Mouse (Mus musculus) limb, embryonic 11.5 days (tissue): ENCODE measurements around the gene Syndig1. TPM values are rescaled to one million over a fixed set of nuclear protein-coding genes. Genes with fewer than 3 reads are reported as not detected.
A peak's percentile ranks its signal among the peaks of the same experiment; 100 is the strongest.

ENCODE experiments used
- ATAC-seq: fragments of 200-750 bp; cut with Nextera tagmentation; 2 replicates; pipeline ENCODE4 v1.8.0; 2017; ENCODE audit warnings: low read depth; ENCODE audit not compliant: insufficient number of reproducible peaks, low FRiP score, low TSS enrichment
- DNase-seq: peaks from one replicate; pipeline ENCODE4 v3.0.0-alpha.2; 2015; ENCODE audit warnings: low spot score
- H3K27ac ChIP-seq: fragments of 300-500 bp; sonication (generic); replicated peaks from 2 replicates; pipeline ENCODE4 v1.5.1; 2014; ENCODE audit warnings: low read depth, mild to moderate bottlenecking, low read length
- H3K27me3 ChIP-seq: fragments of 300-500 bp; sonication (generic); 2 replicates; pipeline ENCODE4 v1.6.1; 2014; ENCODE audit warnings: mild to moderate bottlenecking, low read length, mixed read lengths; ENCODE audit not compliant: control insufficient read depth, insufficient read depth
- H3K36me3 ChIP-seq: fragments of 300-500 bp; sonication (generic); 2 replicates; pipeline ENCODE4 v1.6.1; 2014; ENCODE audit warnings: mild to moderate bottlenecking, low read length, moderate library complexity, mixed read lengths; ENCODE audit not compliant: control insufficient read depth, insufficient read depth
- H3K4me1 ChIP-seq: fragments of 300-500 bp; sonication (generic); 2 replicates; pipeline ENCODE4 v1.6.1; 2014; ENCODE audit warnings: low read length, mixed read lengths; ENCODE audit not compliant: control insufficient read depth, insufficient read depth
- H3K4me2 ChIP-seq: fragments of 300-500 bp; sonication (generic); 2 replicates; pipeline ENCODE4 v1.6.1; 2014; ENCODE audit warnings: low read depth, mild to moderate bottlenecking, moderate library complexity; ENCODE audit not compliant: severe bottlenecking
- H3K4me3 ChIP-seq: fragments of 300-500 bp; sonication (generic); 2 replicates; pipeline ENCODE4 v1.5.1; 2014; ENCODE audit warnings: low read depth, low read length
- H3K9ac ChIP-seq: fragments of 300-500 bp; sonication (generic); 2 replicates; pipeline ENCODE4 v1.6.1; 2014; ENCODE audit warnings: mild to moderate bottlenecking, low read length
- H3K9me3 ChIP-seq: fragments of 300-500 bp; sonication (generic); 2 replicates; pipeline ENCODE4 v1.6.1; 2016; ENCODE audit warnings: low read length; ENCODE audit not compliant: control insufficient read depth
- WGBS: fragments of 180-500 bp; shearing (Covaris S2); extraction: QIAGEN DNeasy Blood & Tissue Kit; methylation state at CpG from one replicate; pipeline ENCODE4 v1.1.7; 2014; 5-methylcytosine and 5-hydroxymethylcytosine counted together
- polyA plus RNA-seq: library from polyadenylated mRNA; unstranded; fragments of >200 nt; fragmentation: Nextera tagmentation; extraction: Ambion mirVana; gene quantifications from 2 replicates; pipeline ENCODE4 v1.2.1, GENCODE M21; 2014

The Syndig1 gene
- polyA plus RNA-seq, 1 experiment from 2014 or later, result 1.4 TPM

DNA sequence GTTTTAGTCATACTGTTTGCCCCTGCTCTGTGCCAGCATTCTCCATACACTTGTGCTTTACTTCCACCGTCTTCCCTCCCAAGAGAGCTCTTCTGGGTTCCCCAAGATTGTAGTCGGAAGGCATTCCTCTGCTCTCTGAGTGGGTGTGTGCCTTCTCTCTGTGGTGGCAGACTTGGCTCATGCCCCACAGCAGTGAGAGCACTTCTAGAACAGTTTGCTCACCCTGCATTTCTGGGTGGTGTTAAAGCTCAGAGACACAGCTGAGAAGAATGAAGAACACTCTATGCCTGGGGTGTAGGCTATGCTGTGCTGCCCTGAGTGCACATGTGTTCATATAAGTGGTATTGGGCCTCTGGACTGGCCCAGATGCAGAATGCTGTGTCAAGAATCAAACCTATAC, 15.6 kb downstream of the Syndig1 start:
- DNase-seq, result no peak
- WGBS, result 83% methylated on average over 2 of the region's 2 CpGs
- no peaks in the 10 kb centered on the region for H3K4me1 ChIP-seq

GRCm38 (mm10) chr2:149848778-149849177, 19.8 kb downstream of the Syndig1 start:
- Histone ChIP-seq H3K9ac (no peak overlapping the region), H3K4me1 (no peaks in the 10 kb centered on the region), H3K4me2 (no peak overlapping the region), H3K4me3 (no peak overlapping the region), H3K36me3 (no peaks in the 10 kb centered on the region), H3K27me3 (no peaks in the 10 kb centered on the region), H3K27ac (no peak overlapping the region), H3K9me3 (no peaks in the 10 kb centered on the region)
- no peak for ATAC-seq
- no peak for DNase-seq
- 67% methylated on average over 4 of the region's 4 CpGs for WGBS

More for the DNA sequence above, 15.6 kb downstream of the Syndig1 start:
- no peak overlapping the region for H3K9ac ChIP-seq
- no peak overlapping the region for H3K27ac ChIP-seq
- H3K4me2 ChIP-seq, result no peak overlapping the region
- H3K27me3 ChIP-seq, result no peaks in the 10 kb centered on the region
- H3K4me3 ChIP-seq, result no peak overlapping the region
- no peaks in the 10 kb centered on the region for H3K9me3 ChIP-seq
- no peaks in the 10 kb centered on the region for H3K36me3 ChIP-seq
- no peak for ATAC-seq

DNA sequence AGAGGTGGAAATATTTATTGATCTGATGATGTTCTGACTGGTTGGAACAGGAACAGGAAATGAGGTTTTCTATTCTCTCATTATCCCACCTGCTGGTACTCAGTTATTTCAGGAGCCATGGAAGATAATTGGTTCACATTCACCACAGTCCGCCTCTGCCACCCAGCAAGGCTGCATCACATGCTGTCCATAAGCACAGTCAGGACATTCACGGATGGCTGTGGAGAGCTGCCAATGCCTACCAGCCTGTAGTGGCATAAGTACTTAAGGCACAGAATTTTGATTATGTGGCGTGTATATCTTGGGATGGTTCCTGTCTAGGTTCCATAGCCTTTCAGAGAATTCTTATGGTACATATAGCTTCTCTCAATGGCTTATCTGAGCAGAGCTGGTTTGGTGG, 32.0 kb downstream of the Syndig1 start:
- WGBS, result 92% methylated on average over 3 of the region's 3 CpGs
- no peaks in the 10 kb centered on the region for H3K27me3 ChIP-seq
- H3K4me3 ChIP-seq, result no peak overlapping the region
- ATAC-seq, result no peak
- H3K9me3 ChIP-seq, result no peaks in the 10 kb centered on the region
- peak; percentile 9 for DNase-seq
- H3K4me2 ChIP-seq, result no peak overlapping the region
- no peak overlapping the region for H3K27ac ChIP-seq
- H3K36me3 ChIP-seq, result no peaks in the 10 kb centered on the region
- H3K4me1 ChIP-seq, result no peaks in the 10 kb centered on the region
- H3K9ac ChIP-seq, result no peak overlapping the region

- Histone ChIP-seq H3K9me3 (no peaks in the 10 kb centered on the region), H3K4me2 (no peak overlapping the region), H3K4me3 (no peak overlapping the region)
These were observed 37.0 kb downstream of the Syndig1 start for GRCm38 (mm10) chr2:149865914-149866435.

DNA sequence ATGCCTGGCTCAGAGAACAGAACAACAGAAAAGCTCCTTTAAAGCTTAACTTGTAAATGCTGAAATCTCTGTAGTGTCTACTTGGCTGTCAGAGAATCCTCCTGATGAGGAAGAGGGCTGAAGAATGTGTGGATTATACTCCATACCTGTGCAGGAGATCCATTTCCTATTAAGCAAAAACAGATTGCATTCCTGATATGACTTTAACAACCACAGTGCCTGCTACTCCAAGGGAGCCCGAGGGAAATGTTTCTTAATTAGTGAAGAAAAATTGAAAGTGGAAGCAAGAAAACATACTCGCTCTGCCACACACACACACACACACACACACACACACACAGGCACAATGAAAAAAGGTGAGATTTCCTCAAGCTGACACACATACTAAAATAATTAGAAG, 41.5 kb downstream of the Syndig1 start:
- Histone ChIP-seq H3K4me3 (no peak overlapping the region), H3K4me2 (no peak overlapping the region), H3K27me3 (no peaks in the 10 kb centered on the region), H3K9ac (no peak overlapping the region), H3K27ac (no peak overlapping the region), H3K9me3 (no peaks in the 10 kb centered on the region), H3K36me3 (no peaks in the 10 kb centered on the region), H3K4me1 (no peaks in the 10 kb centered on the region)
- WGBS, result 48% methylated on average over 2 of the region's 2 CpGs
- ATAC-seq, result no peak
- DNase-seq, result no peak

More at GRCm38 (mm10) chr2:149865914-149866435, 37.0 kb downstream of the Syndig1 start:
- Histone ChIP-seq H3K4me1 (no peaks in the 10 kb centered on the region), H3K27me3 (no peaks in the 10 kb centered on the region), H3K9ac (no peak overlapping the region), H3K36me3 (no peaks in the 10 kb centered on the region), H3K27ac (no peak overlapping the region)
- ATAC-seq (no peak), DNase-seq (no peak)
- WGBS, result 90% methylated on average over 5 of the region's 5 CpGs

DNA sequence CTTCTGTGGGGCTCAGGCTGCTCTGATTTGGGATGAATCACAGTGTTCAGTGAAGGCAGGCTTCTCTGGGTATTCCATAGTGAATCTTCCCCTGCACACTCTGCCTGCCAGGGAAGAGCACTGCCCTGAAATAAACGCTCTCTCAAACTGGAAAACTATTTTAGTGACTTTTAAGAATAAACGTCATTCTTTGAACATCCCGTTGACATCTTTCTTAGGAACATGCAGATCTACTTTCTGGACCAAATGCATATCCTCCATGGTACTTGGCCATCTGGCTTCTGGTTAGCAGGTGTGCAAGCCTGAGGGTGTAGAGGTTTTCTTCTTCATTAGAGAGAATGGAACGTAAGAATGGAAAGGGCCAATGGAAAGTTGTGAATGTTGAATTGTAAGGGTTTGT, 43.5 kb downstream of the Syndig1 start:
- Histone ChIP-seq H3K4me2 (no peak overlapping the region), H3K27ac (no peak overlapping the region), H3K9ac (no peak overlapping the region), H3K9me3 (no peaks in the 10 kb centered on the region), H3K4me1 (no peaks in the 10 kb centered on the region), H3K4me3 (no peak overlapping the region), H3K36me3 (no peaks in the 10 kb centered on the region), H3K27me3 (no peaks in the 10 kb centered on the region)
- 88% methylated on average over 4 of the region's 4 CpGs for WGBS
- DNase-seq (peak; percentile 3), ATAC-seq (no peak)

GRCm38 (mm10) chr2:149873346-149873745, 44.3 kb downstream of the Syndig1 start:
- Histone ChIP-seq H3K36me3 (no peaks in the 10 kb centered on the region), H3K4me1 (no peaks in the 10 kb centered on the region), H3K27me3 (no peaks in the 10 kb centered on the region), H3K9ac (no peak overlapping the region), H3K9me3 (no peaks in the 10 kb centered on the region), H3K4me2 (no peak overlapping the region), H3K27ac (no peak overlapping the region), H3K4me3 (no peak overlapping the region)
- 86% methylated on average over 3 of the region's 3 CpGs for WGBS
- DNase-seq (peak; percentile 8), ATAC-seq (no peak)

GRCm38 (mm10) chr2:149877954-149878353, 48.9 kb downstream of the Syndig1 start:
- Histone ChIP-seq H3K36me3 (no peaks in the 10 kb centered on the region), H3K4me1 (no peaks in the 10 kb centered on the region), H3K27me3 (no peaks in the 10 kb centered on the region), H3K9me3 (no peaks in the 10 kb centered on the region), H3K4me3 (no peak overlapping the region), H3K9ac (no peak overlapping the region), H3K4me2 (no peak overlapping the region), H3K27ac (no peak overlapping the region)
- WGBS, result 76% methylated on average over 2 of the region's 2 CpGs
- DNase-seq, result no peak
- no peak for ATAC-seq

- DNase-seq, result no peak
- H3K9ac ChIP-seq, result no peak overlapping the region
- H3K27me3 ChIP-seq, result no peaks in the 10 kb centered on the region
These were observed 58.6 kb downstream of the Syndig1 start for GRCm38 (mm10) chr2:149887634-149888033.

More at GRCm38 (mm10) chr2:149887634-149888033, 58.6 kb downstream of the Syndig1 start:
- Histone ChIP-seq H3K4me2 (no peak overlapping the region), H3K9me3 (no peaks in the 10 kb centered on the region), H3K4me1 (no peaks in the 10 kb centered on the region), H3K4me3 (no peak overlapping the region), H3K36me3 (no peaks in the 10 kb centered on the region), H3K27ac (no peak overlapping the region)
- no peak for ATAC-seq
